Mouse (Mus musculus): ENCODE data around the gene Nxn.

- TF ChIP-seq CTCF (IDR thresholded peaks at IDR 0.05; ENCODE audit: low read depth, low read length) = no peak
- TF ChIP-seq POLR2A (IDR thresholded peaks at IDR 0.05; ENCODE audit: insufficient read depth, low read length) = no peak
- TF ChIP-seq EP300 (IDR thresholded peaks at IDR 0.05; ENCODE audit: insufficient read depth, low read depth, low read length) = no peak
Observed at GRCm38 (mm10) chr11:76429556-76429955, 30.6 kb upstream of the Nxn start.

Measured in ES-Bruce4 (cell line).